Mouse (Mus musculus) thymus, postnatal 4 days (tissue): ENCODE data around the gene Adamtsl4.
"Not testable (repeated sequence)": the region's sequence is repeated elsewhere in the genome, so short reads cannot be mapped to it uniquely, and the experiment has no call there.

Experiments used
- DNase-seq: peaks from one replicate; pipeline ENCODE4 v3.0.0; 2021

The Adamtsl4 gene

GRCm38 (mm10) chr3:95698286-95698685 lies 10.6 kb upstream of the Adamtsl4 start:
- no peak for DNase-seq

- no peak for DNase-seq
These were observed 8.6 kb upstream of the Adamtsl4 start for GRCm38 (mm10) chr3:95696360-95696759.

GRCm38 (mm10) chr3:95695796-95696195 lies 8.1 kb upstream of the Adamtsl4 start:
- no peak for DNase-seq

- DNase-seq: no peak
These were observed 7.3 kb upstream of the Adamtsl4 start for GRCm38 (mm10) chr3:95694808-95695703.

- DNase-seq: no peak
These were observed 6.4 kb upstream of the Adamtsl4 start for GRCm38 (mm10) chr3:95693821-95694807.

GRCm38 (mm10) chr3:95692677-95693076 lies 5.0 kb upstream of the Adamtsl4 start:
- no peak for DNase-seq

- DNase-seq: not testable (repeated sequence)
These were observed 2.8 kb upstream of the Adamtsl4 start for GRCm38 (mm10) chr3:95690552-95690951.

GRCm38 (mm10) chr3:95689940-95690339 lies 2.2 kb upstream of the Adamtsl4 start:
- no peak for DNase-seq

GRCm38 (mm10) chr3:95689171-95689915 lies 1.6 kb upstream of the Adamtsl4 start:
- DNase-seq: no peak

- DNase-seq: no peak
These were observed 571 bp downstream of the Adamtsl4 start for GRCm38 (mm10) chr3:95687168-95687523.

GRCm38 (mm10) chr3:95686492-95687167 lies 1.1 kb downstream of the Adamtsl4 start:
- no peak for DNase-seq

- DNase-seq: no peak
These were observed 2.0 kb downstream of the Adamtsl4 start for GRCm38 (mm10) chr3:95685701-95686100.

GRCm38 (mm10) chr3:95685301-95685700 lies 2.4 kb downstream of the Adamtsl4 start:
- DNase-seq: no peak

- DNase-seq: no peak
These were observed 2.9 kb downstream of the Adamtsl4 start for GRCm38 (mm10) chr3:95684846-95685245.

- DNase-seq: no peak
These were observed 4.8 kb downstream of the Adamtsl4 start for GRCm38 (mm10) chr3:95682878-95683277.

- no peak for DNase-seq
These were observed 6.4 kb downstream of the Adamtsl4 start for GRCm38 (mm10) chr3:95681365-95681764.

- DNase-seq: no peak
These were observed 7.0 kb downstream of the Adamtsl4 start for GRCm38 (mm10) chr3:95680673-95681072.

GRCm38 (mm10) chr3:95679551-95679950 lies 8.2 kb downstream of the Adamtsl4 start:
- DNase-seq: no peak

GRCm38 (mm10) chr3:95677420-95678090 lies 10.2 kb downstream of the Adamtsl4 start:
- no peak for DNase-seq

GRCm38 (mm10) chr3:95676745-95677419 lies 10.8 kb downstream of the Adamtsl4 start:
- DNase-seq: peak; percentile 80
